Mouse (Mus musculus) bone marrow, adult 2 months (tissue): ENCODE measurements at regions not wholly inside any gene's neighbourhood (a gene's known extent, or its start where the extent isn't known, plus 50 kb on each side); places are given as distances from the start of the nearest gene placed in this dataset.

Experiments used
- CTCF ChIP-seq: fragments of 200-500 bp; IDR thresholded peaks from 2 replicates; pipeline ENCODE4 v1.5.1; 2011; ENCODE audit warnings: low read length, control low read depth; ENCODE audit not compliant: control insufficient read depth, insufficient read depth
- POLR2A ChIP-seq: fragments of 200-500 bp; IDR thresholded peaks from 2 replicates; pipeline ENCODE4 v1.6.1; 2011; ENCODE audit warnings: low read depth, mild to moderate bottlenecking, control low read depth, low read length, borderline replicate concordance; ENCODE audit not compliant: control insufficient read depth

DNA sequence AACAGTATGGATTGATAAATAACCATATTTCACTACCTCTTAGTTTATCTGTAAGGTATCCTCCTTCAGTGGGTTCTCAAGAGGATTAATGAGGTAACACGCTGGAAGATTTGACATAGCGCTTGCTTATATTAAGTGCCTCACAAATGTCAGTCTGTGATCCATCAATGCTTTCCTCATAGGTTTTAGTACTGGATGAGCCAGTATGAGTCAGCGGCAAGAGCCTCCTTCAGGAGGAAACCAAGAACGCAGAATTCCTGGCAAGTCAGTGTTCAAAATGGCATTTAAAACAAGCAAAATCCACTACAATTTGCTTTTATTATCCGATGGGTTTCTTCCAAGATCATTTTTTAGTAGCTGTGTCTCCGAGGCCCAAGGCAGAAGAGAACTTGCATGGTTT lies 159.3 kb downstream of the Kit start:
- TF ChIP-seq CTCF (no peak), POLR2A (no peak)
